Mouse (Mus musculus) lung, postnatal 10 days (tissue): ENCODE results near the gene Olfr361.
"Not testable (repeated sequence)": the region's sequence is repeated elsewhere in the genome, so short reads cannot be mapped to it uniquely, and the experiment has no call there.

Source experiments
- DNase-seq: peaks from one replicate; pipeline ENCODE4 v3.0.0; 2021

Gene Olfr361

DNA sequence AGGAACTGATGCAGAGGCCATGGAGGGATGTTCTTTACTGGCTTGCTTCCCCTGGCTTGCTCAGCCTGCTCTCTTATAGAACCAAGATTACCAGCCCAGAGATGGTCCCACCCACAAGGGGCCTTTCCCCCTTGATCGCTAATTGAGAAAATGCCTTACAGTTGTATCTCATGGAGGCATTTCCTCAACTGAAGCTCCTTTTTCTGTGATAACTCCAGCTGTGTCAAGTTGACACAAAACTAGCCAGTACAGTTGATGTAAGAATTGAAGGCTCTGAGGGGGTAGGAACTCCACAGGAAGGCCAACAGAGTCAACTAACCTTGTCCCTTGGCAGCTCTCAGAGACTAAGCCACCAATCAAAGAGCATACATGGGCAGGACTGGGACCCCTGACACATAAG is at the start of gene Olfr361:
Gene Olfr361 (minus strand): TSS at position 101 of the 400 bp plus-strand sequence.
- not testable (repeated sequence) for DNase-seq

- no peak for DNase-seq
Measured at GRCm38 (mm10) chr2:37117810-37118209, 28.7 kb upstream of the Olfr361 start, which contains the start of gene Olfr362. Gene Olfr362 (minus strand): TSS chr2:37117910.

- DNase-seq, result no peak
Measured at GRCm38 (mm10) chr2:37065446-37065845, 23.6 kb downstream of the Olfr361 start, which contains the start of gene Olfr360. Gene Olfr360 (plus strand): TSS chr2:37065746.
